Mouse (Mus musculus) lung, embryonic 14.5 days (tissue): Measurements from ENCODE around the gene Dock7. TPM values are rescaled to one million over a fixed set of nuclear protein-coding genes. Genes with fewer than 3 reads are reported as not detected.
A peak's percentile ranks its signal among the peaks of the same experiment; 100 is the strongest.
"Not testable (repeated sequence)": the region's sequence is repeated elsewhere in the genome, so short reads cannot be mapped to it uniquely, and the experiment has no call there.

Experiments used
- ATAC-seq: fragments of 200-750 bp; cut with Nextera tagmentation; 2 replicates; pipeline ENCODE4 v1.8.0; 2017; ENCODE audit warnings: mild to moderate bottlenecking, moderate TSS enrichment, moderate library complexity; ENCODE audit not compliant: insufficient read depth
- DNase-seq: peaks from one replicate; pipeline ENCODE4 v3.0.0-alpha.2; 2015
- H3K27ac ChIP-seq: fragments of 300-500 bp; sonication (generic); 2 replicates; pipeline ENCODE4 v1.5.1; 2014; ENCODE audit warnings: low read depth, mild to moderate bottlenecking, moderate library complexity
- H3K27me3 ChIP-seq: fragments of 300-500 bp; sonication (generic); 2 replicates; pipeline ENCODE4 v1.6.1; 2014; ENCODE audit warnings: low read length, control low read depth; ENCODE audit not compliant: insufficient read depth
- H3K36me3 ChIP-seq: fragments of 300-500 bp; sonication (generic); 2 replicates; pipeline ENCODE4 v1.6.1; 2014; ENCODE audit warnings: control low read depth; ENCODE audit not compliant: insufficient read depth
- H3K4me1 ChIP-seq: fragments of 300-500 bp; sonication (generic); 2 replicates; pipeline ENCODE4 v1.6.1; 2014; ENCODE audit warnings: antibody characterized with exemption, control low read depth; ENCODE audit not compliant: insufficient read depth
- H3K4me2 ChIP-seq: fragments of 300-500 bp; sonication (generic); 2 replicates; pipeline ENCODE4 v1.6.1; 2014; ENCODE audit warnings: mild to moderate bottlenecking
- H3K4me3 ChIP-seq: fragments of 300-500 bp; sonication (generic); 2 replicates; pipeline ENCODE4 v1.5.1; 2014; ENCODE audit warnings: low read depth, low read length
- H3K9ac ChIP-seq: fragments of 300-500 bp; sonication (generic); 2 replicates; pipeline ENCODE4 v1.6.1; 2014
- H3K9me3 ChIP-seq: fragments of 300-500 bp; sonication (generic); 2 replicates; pipeline ENCODE4 v1.6.1; 2016; ENCODE audit warnings: low read depth, low read length, control low read depth
- CTCF ChIP-seq: IDR thresholded peaks from 2 replicates; pipeline ENCODE4 v1.5.1; 2016; ENCODE audit warnings: antibody characterized with exemption, low read depth
- whole genome bisulfite sequencing: fragments of 180-500 bp; shearing (Covaris S2); extraction: QIAGEN DNeasy Blood & Tissue Kit; methylation state at CpG from one replicate; pipeline ENCODE4 v1.1.7; 2014; 5-methylcytosine and 5-hydroxymethylcytosine counted together
- polyA plus RNA-seq: library from polyadenylated mRNA; unstranded; fragments of >200 nt; fragmentation: Nextera tagmentation; extraction: Ambion mirVana; gene quantifications from 2 replicates; pipeline ENCODE4 v1.2.1, GENCODE M21; 2014

Gene Dock7
- polyA plus RNA-seq, 1 experiment from 2014 or later, result 78.4 TPM

DNA sequence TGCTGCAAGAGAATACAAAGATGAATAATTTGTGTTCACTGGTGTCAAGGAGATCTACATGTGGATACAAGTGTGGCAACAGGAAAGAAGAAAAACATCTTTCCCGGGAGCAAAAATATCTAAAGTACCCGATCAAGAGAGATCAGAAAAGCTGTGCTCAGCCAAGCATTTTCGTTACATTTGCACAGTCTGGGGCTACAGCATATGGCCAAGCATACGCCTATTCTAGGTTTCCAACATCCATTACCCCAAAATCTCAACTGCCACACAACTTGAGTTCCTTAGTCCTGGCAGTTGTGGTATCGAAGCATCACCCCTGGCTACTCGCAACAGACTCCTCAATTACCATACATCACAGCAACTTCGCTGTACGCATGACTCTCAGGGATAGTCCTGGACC is 98.5 kb downstream of the Dock7 start:
- no peak for TF ChIP-seq CTCF
- Histone ChIP-seq H3K9me3 (no peaks in the 10 kb centered on the region), H3K36me3 (peaks cover 27% of the 10 kb centered on the region), H3K9ac (no peak overlapping the region), H3K27ac (no peak overlapping the region), H3K4me3 (no peak overlapping the region), H3K4me1 (no peaks in the 10 kb centered on the region), H3K4me2 (no peak overlapping the region), H3K27me3 (no peaks in the 10 kb centered on the region)
- ATAC-seq (no peak), DNase-seq (no peak)
- WGBS, result 90% methylated on average over 8 of the region's 8 CpGs

DNA sequence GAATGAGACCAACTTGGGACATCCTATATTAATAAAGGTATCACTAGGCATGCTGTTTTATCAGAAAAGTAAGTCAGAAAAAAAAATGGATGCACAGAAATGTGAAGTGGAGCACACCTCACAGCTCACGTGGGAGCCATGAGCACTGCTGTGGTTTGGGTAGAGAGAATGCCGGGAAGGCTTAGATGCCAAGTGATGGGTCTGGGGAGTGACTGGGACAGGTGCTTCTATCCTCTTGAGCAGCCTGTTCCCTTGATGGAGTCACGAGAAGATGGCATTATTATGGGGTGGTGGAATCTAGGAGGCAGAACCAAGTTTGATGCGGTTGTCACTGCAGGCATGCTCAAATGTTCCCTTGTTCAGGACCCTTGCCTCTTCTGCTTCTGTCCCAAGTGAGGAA is 109.7 kb downstream of the Dock7 start:
- H3K27me3 ChIP-seq, result no peaks in the 10 kb centered on the region
- DNase-seq (no peak), ATAC-seq (no peak)
- TF ChIP-seq CTCF, result no peak
- WGBS, result 86% methylated on average over 4 of the region's 4 CpGs
- H3K9me3 ChIP-seq, result no peaks in the 10 kb centered on the region
- no peak overlapping the region for H3K4me2 ChIP-seq
- no peaks in the 10 kb centered on the region for H3K4me1 ChIP-seq
- H3K4me3 ChIP-seq, result no peak overlapping the region
- no peak overlapping the region for H3K27ac ChIP-seq
- no peak overlapping the region for H3K9ac ChIP-seq
- peaks cover 51% of the 10 kb centered on the region for H3K36me3 ChIP-seq

DNA sequence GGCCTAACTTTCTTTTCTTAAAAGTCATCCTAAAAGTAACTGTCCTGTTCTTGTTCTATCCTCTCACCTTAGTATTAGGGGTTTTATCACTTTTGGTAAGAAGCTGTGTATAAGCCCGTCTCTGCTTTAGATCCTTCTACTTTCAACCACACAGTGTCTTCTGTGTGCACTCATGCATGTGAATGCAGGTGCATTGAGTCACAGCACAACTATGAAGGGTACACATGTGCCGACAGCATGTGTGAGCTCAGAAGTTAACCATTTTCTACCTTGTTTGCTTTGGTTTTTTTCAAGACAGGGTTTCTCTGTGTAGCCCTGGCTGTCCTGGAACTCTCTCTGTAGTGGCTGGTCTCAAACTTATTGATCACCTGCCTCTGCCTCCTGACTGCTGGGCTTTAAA is 114.4 kb downstream of the Dock7 start:
- no peaks in the 10 kb centered on the region for H3K4me1 ChIP-seq
- no peak for ATAC-seq
- TF ChIP-seq CTCF, result no peak
- H3K4me2 ChIP-seq, result no peak overlapping the region
- no peak overlapping the region for H3K27ac ChIP-seq
- 66% methylated on average over 2 of the region's 2 CpGs for WGBS
- DNase-seq, result no peak
- H3K36me3 ChIP-seq, result peaks cover 36% of the 10 kb centered on the region
- H3K9me3 ChIP-seq, result no peaks in the 10 kb centered on the region
- no peaks in the 10 kb centered on the region for H3K27me3 ChIP-seq
- H3K9ac ChIP-seq, result no peak overlapping the region
- no peak overlapping the region for H3K4me3 ChIP-seq

DNA sequence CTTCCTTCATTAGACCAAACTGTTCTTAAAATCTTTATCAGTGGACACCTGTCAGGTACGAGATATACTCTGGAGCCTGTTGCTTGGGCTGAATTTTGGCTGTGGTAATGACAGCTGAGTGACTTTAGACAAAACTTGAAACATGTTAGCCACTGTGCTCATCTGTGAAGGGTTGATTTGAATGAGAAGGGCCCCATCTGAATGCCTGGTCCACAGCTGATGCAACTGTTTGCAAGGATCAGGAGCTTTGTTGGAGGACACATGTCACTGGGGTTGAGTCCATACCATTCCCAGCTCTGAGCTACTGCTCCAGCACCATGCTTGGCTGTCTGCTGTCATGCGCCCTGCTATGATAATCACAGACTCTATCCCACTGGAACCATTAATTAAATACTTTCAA is 115.1 kb downstream of the Dock7 start:
- H3K4me3 ChIP-seq, result no peak overlapping the region
- H3K36me3 ChIP-seq, result peaks cover 29% of the 10 kb centered on the region
- WGBS, result 89% methylated on average over 2 of the region's 2 CpGs
- no peak for ATAC-seq
- no peak overlapping the region for H3K4me2 ChIP-seq
- H3K27me3 ChIP-seq, result no peaks in the 10 kb centered on the region
- DNase-seq, result no peak
- no peaks in the 10 kb centered on the region for H3K9me3 ChIP-seq
- no peak for TF ChIP-seq CTCF
- no peak overlapping the region for H3K9ac ChIP-seq
- no peaks in the 10 kb centered on the region for H3K4me1 ChIP-seq
- no peak overlapping the region for H3K27ac ChIP-seq

DNA sequence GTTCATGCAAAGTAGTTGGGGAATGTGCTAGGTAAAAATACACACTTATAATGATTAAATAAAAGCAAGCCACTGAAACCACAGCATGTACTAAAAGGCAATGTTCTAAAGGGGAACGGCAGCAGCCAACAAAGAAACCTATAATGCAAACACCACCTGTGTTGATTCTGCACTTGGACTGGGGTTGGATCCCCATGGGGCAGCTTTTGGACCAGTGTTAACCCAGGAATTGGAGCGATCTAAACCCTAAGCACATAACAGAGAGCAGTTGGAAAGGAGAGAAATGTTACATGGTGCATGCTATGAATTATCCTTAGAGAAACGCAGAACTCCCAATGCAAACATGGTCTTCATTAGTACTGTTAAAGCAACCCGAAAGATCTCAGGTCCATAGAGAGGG is 127.2 kb downstream of the Dock7 start:
- no peak for DNase-seq
- 67% methylated on average over 4 of the region's 4 CpGs for WGBS
- H3K36me3 ChIP-seq, result peaks cover 35% of the 10 kb centered on the region
- no peak overlapping the region for H3K9ac ChIP-seq
- H3K4me2 ChIP-seq, result no peak overlapping the region
- ATAC-seq, result peak; percentile 52; the same call in 1 of the 2 replicates
- TF ChIP-seq CTCF, result no peak
- no peaks in the 10 kb centered on the region for H3K27me3 ChIP-seq
- no peaks in the 10 kb centered on the region for H3K9me3 ChIP-seq
- no peaks in the 10 kb centered on the region for H3K4me1 ChIP-seq
- no peak overlapping the region for H3K4me3 ChIP-seq
- H3K27ac ChIP-seq, result 0 out of 2 replicates have a peak overlapping the region, but pooled peaks have one; percentile 22

DNA sequence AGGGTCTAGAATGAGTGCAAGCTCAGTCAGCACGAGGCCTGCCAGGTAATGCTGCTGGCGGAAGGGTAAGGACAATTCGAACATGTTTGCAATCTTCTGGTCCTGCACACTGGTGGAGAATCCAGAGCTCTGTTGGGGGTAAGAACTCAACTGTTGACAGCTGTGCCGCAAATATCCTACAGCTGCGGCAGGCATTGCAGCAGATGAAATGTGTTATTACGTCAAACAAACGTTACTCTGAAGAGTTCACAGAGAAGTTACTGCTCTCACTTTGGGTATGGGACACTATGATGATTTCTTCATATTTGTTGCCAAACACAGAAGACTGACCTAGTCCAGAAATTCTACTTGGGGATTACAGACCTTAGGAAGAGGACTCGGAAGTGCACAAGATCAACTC is 136.0 kb downstream of the Dock7 start:
- Histone ChIP-seq H3K27ac (no peak overlapping the region), H3K4me1 (no peaks in the 10 kb centered on the region), H3K4me2 (no peak overlapping the region), H3K9ac (no peak overlapping the region), H3K27me3 (no peaks in the 10 kb centered on the region), H3K4me3 (no peak overlapping the region), H3K36me3 (peaks cover 59% of the 10 kb centered on the region), H3K9me3 (no peaks in the 10 kb centered on the region)
- no peak for TF ChIP-seq CTCF
- WGBS, result 76% methylated on average over 8 of the region's 8 CpGs
- DNase-seq (peak; percentile 40), ATAC-seq (no peak)

DNA sequence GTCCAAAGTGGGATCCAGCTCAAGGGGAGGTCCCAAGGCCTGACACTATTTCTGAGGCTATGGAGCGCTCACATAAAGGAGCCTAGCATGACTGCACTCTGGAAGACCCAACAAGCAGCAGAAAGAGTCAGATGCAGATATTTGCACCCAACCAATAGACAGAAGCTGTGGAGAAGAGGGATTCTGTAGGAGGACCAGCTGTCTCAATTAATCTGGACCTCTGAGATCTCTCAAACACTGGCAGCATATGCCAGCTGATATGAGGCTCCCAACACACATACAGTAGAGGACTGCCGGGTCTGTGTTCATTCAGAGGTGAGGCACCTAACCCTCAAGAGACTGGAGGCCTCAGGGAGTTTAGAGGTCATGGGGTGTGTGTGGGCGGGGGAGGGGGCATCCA is 140.7 kb downstream of the Dock7 start:
- not testable (repeated sequence) for H3K4me1 ChIP-seq, H3K4me3 ChIP-seq, H3K9me3 ChIP-seq, H3K4me2 ChIP-seq, H3K27me3 ChIP-seq, H3K27ac ChIP-seq, ATAC-seq, DNase-seq, H3K9ac ChIP-seq
- H3K36me3 ChIP-seq, result peaks cover 49% of the 10 kb centered on the region
- 78% methylated on average over 3 of the region's 3 CpGs for WGBS

DNA sequence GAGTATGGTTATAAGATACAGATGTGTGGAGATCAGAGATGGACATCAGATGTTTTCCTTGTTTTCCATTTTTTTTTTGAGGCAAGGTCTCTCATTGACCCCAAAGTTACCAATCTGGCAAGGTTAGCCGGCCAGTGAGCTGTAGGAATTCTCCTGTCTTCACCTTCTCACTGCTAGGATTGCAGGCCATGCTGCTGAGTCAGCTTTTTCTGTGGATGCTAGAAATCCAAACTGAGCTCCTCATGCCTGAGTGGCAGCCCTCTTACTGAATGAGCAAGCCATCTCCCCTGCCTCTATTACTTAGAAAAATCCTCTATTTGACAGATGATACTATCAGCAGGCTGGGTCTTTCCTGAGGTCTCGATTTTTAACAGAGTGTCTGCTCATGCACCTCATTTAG is 142.0 kb downstream of the Dock7 start:
- Histone ChIP-seq H3K9me3 (no peaks in the 10 kb centered on the region), H3K9ac (no peak overlapping the region), H3K27me3 (no peaks in the 10 kb centered on the region), H3K36me3 (peaks cover 42% of the 10 kb centered on the region), H3K4me1 (no peaks in the 10 kb centered on the region), H3K27ac (no peak overlapping the region), H3K4me3 (no peak overlapping the region), H3K4me2 (no peak overlapping the region)
- no peak for DNase-seq
- ATAC-seq, result no peak
- WGBS, result 81% methylated on average over 2 of the region's 2 CpGs
- TF ChIP-seq CTCF, result no peak

DNA sequence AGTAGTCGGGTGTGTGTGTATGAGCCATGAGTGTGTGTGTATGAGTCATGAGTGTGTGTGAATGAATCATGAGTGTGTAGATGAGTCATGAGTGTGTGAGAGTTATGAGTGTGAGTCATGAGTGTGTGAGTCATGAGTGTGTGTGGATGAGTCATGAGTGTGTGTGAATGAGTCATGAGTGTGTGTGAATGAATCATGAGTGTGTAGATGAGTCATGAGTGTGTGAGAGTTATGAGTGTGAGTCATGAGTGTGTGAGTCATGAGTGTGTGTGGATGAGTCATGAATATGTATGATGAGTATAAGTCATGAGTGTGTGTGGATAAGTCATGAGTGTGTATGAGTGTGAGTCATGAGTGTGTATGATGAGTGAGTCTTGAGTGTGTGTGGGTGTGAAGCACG is 142.4 kb downstream of the Dock7 start:
- H3K4me1 ChIP-seq, H3K4me3 ChIP-seq, H3K9me3 ChIP-seq, H3K27ac ChIP-seq, H3K9ac ChIP-seq, H3K27me3 ChIP-seq, H3K4me2 ChIP-seq, DNase-seq: not testable (repeated sequence)
- H3K36me3 ChIP-seq, result peaks cover 39% of the 10 kb centered on the region
- 89% methylated on average over 2 of the region's 2 CpGs for WGBS
- ATAC-seq, result peak; percentile 35; the same call in 1 of the 2 replicates
